Mouse (Mus musculus) lung, adult 2 months (tissue): Measurements from ENCODE around the gene Rpia. TPM values are rescaled to one million over a fixed set of nuclear protein-coding genes. Genes with fewer than 3 reads are reported as not detected.
"Not testable (repeated sequence)": the region's sequence is repeated elsewhere in the genome, so short reads cannot be mapped to it uniquely, and the experiment has no call there.

Experiments used
- DNase-seq: peaks from one replicate; pipeline ENCODE4 v3.0.0; 2022
- H3K4me1 ChIP-seq: fragments of 200-500 bp; 2 replicates; pipeline ENCODE4 v1.6.1; 2011; ENCODE audit warnings: low read length; ENCODE audit not compliant: control insufficient read depth, insufficient read depth
- H3K4me3 ChIP-seq: fragments of 200-500 bp; replicated peaks from 2 replicates; pipeline ENCODE3; 2011; ENCODE audit warnings: low read depth, mild to moderate bottlenecking, control low read depth, low read length; ENCODE audit errors: extremely low read depth
- CTCF ChIP-seq: fragments of 200-500 bp; IDR thresholded peaks from 2 replicates; pipeline ENCODE4 v1.5.1; 2011; ENCODE audit warnings: mild to moderate bottlenecking, low read length, control low read depth; ENCODE audit not compliant: insufficient read depth
- POLR2A ChIP-seq: fragments of 200-500 bp; IDR thresholded peaks from 2 replicates; pipeline ENCODE4 v1.6.1; 2011; ENCODE audit warnings: low read depth, mild to moderate bottlenecking, control low read depth, low read length, borderline replicate concordance; ENCODE audit errors: extremely low read depth
- WGBS: fragments of 180-500 bp; shearing (Covaris S2); methylation state at CpG from one replicate; pipeline ENCODE4 v1.1.7; 2018; 5-methylcytosine and 5-hydroxymethylcytosine counted together
- polyA plus RNA-seq: library from polyadenylated mRNA; depleted of rRNA; stranded (reverse); fragments of >200 nt; gene quantifications from 2 replicates; pipeline ENCODE4 v1.2.3, GENCODE M21; 2012; rRNA removed

Rpia gene
- 8.8 and 10.7 TPM in 2 replicates for polyA plus RNA-seq

GRCm38 (mm10) chr6:70791824-70792535, at the start of gene Rpia:
Gene Rpia (minus strand): TSS chr6:70792232.
- DNase-seq: peak; percentile 98
- Histone ChIP-seq H3K4me1 (no peaks in the 10 kb centered on the region; the same call in 1 of the 2 replicates), H3K4me3 (peak within 1 kb of the TSS; percentile 79)
- 1% methylated on average over 61 of the region's 62 CpGs for WGBS
- TF ChIP-seq CTCF (no peak), POLR2A (peak; percentile 81; the same call in 1 of the 2 replicates)

GRCm38 (mm10) chr6:70840281-70840680, 48.2 kb upstream of the Rpia start:
- TF ChIP-seq CTCF (no peak), POLR2A (no peak)
- H3K4me3 ChIP-seq: no peak overlapping the region
- H3K4me1 ChIP-seq: peaks cover 5% of the 10 kb centered on the region
- no peak for DNase-seq
- 58% methylated on average over 5 of the region's 5 CpGs for WGBS

GRCm38 (mm10) chr6:70838532-70838931, 46.5 kb upstream of the Rpia start:
- Histone ChIP-seq H3K4me3 (no peak overlapping the region), H3K4me1 (peaks cover 5% of the 10 kb centered on the region)
- TF ChIP-seq CTCF (no peak), POLR2A (no peak)
- DNase-seq: no peak
- WGBS: 66% methylated on average over 3 of the region's 3 CpGs

- Histone ChIP-seq H3K4me1 (no peaks in the 10 kb centered on the region), H3K4me3 (no peak overlapping the region)
- WGBS: 70% methylated on average over 2 of the region's 2 CpGs
- no peak for DNase-seq
- TF ChIP-seq POLR2A (no peak), CTCF (no peak)
Measured at GRCm38 (mm10) chr6:70837297-70837696, 45.3 kb upstream of the Rpia start.

- no peak for DNase-seq
- H3K4me1 ChIP-seq: no peaks in the 10 kb centered on the region
- WGBS: 59% methylated on average over 10 of the region's 10 CpGs
- no peak overlapping the region for H3K4me3 ChIP-seq
- TF ChIP-seq CTCF: no peak
- no peak for TF ChIP-seq POLR2A
Measured at GRCm38 (mm10) chr6:70831179-70831839, 39.3 kb upstream of the Rpia start.

- no peak for TF ChIP-seq POLR2A
- TF ChIP-seq CTCF: no peak
- H3K4me1 ChIP-seq: no peaks in the 10 kb centered on the region
- 73% methylated on average over 3 of the region's 3 CpGs for WGBS
- H3K4me3 ChIP-seq: no peak overlapping the region
- DNase-seq: no peak
Measured at GRCm38 (mm10) chr6:70830552-70830951, 38.5 kb upstream of the Rpia start.

- TF ChIP-seq CTCF: no peak
- no peak for TF ChIP-seq POLR2A
- Histone ChIP-seq H3K4me3 (no peak overlapping the region), H3K4me1 (no peaks in the 10 kb centered on the region)
- 60% methylated on average over 2 of the region's 2 CpGs for WGBS
- no peak for DNase-seq
Measured at GRCm38 (mm10) chr6:70829451-70829850, 37.4 kb upstream of the Rpia start.

- 31% methylated on average over 4 of the region's 4 CpGs for WGBS
- no peak overlapping the region for H3K4me3 ChIP-seq
- TF ChIP-seq POLR2A (no peak), CTCF (no peak)
- no peak for DNase-seq
- H3K4me1 ChIP-seq: no peaks in the 10 kb centered on the region
Measured at GRCm38 (mm10) chr6:70824987-70825337, 32.9 kb upstream of the Rpia start.

GRCm38 (mm10) chr6:70824085-70824986, 32.3 kb upstream of the Rpia start:
- DNase-seq: peak; percentile 69

GRCm38 (mm10) chr6:70823277-70823676, 31.2 kb upstream of the Rpia start:
- not testable (repeated sequence) for H3K4me3 ChIP-seq, H3K4me1 ChIP-seq, DNase-seq
- WGBS: 80% methylated on average over 4 of the region's 4 CpGs

More at GRCm38 (mm10) chr6:70824085-70824986, 32.3 kb upstream of the Rpia start:
- Histone ChIP-seq H3K4me3 (peak overlapping the region; percentile 63), H3K4me1 (no peaks in the 10 kb centered on the region)
- TF ChIP-seq CTCF (no peak), POLR2A (peak; percentile 57; the same call in 1 of the 2 replicates)
- WGBS: 9% methylated on average over 23 of the region's 23 CpGs
